Mouse (Mus musculus) gastrocnemius, adult 18-20 months (tissue): ENCODE measurements around the gene Zic4. TPM values are rescaled to one million over a fixed set of nuclear protein-coding genes. Genes with fewer than 3 reads are reported as not detected.

Experiments used
- DNase-seq: peaks from one replicate; pipeline ENCODE4 v3.0.0; 2021; ENCODE audit warnings: low spot score
- total RNA-seq, 2 experiments: library from RNA; stranded (reverse); gene quantifications; 2 replicates each; pipeline ENCODE4 v1.2.3; 2021

Zic4 gene
- total RNA-seq, 2 experiments from 2014 or later, result 0.17 TPM; not detected in 1

GRCm38 (mm10) chr9:91379300-91379635 is 17.1 kb downstream of the Zic4 start:
- DNase-seq, result no peak

GRCm38 (mm10) chr9:91379781-91380457 is 17.7 kb downstream of the Zic4 start:
- DNase-seq, result no peak

- no peak for DNase-seq
Observed at GRCm38 (mm10) chr9:91380458-91380914, 18.3 kb downstream of the Zic4 start.

- DNase-seq, result peak; percentile 14
Observed at GRCm38 (mm10) chr9:91381284-91382110, 19.3 kb downstream of the Zic4 start.

- DNase-seq, result no peak
Observed at GRCm38 (mm10) chr9:91382111-91382379, 19.8 kb downstream of the Zic4 start.

GRCm38 (mm10) chr9:91382471-91383255 is 20.4 kb downstream of the Zic4 start:
- no peak for DNase-seq

- DNase-seq, result no peak
Observed at GRCm38 (mm10) chr9:91383441-91384135, 21.4 kb downstream of the Zic4 start.

GRCm38 (mm10) chr9:91384136-91384500 is 21.9 kb downstream of the Zic4 start:
- DNase-seq, result no peak

- DNase-seq, result no peak
Observed at GRCm38 (mm10) chr9:91384693-91385560, 22.7 kb downstream of the Zic4 start.

GRCm38 (mm10) chr9:91385561-91386430 is 23.6 kb downstream of the Zic4 start:
- no peak for DNase-seq

- DNase-seq, result no peak
Observed at GRCm38 (mm10) chr9:91386502-91386890, 24.3 kb downstream of the Zic4 start.

- no peak for DNase-seq
Observed at GRCm38 (mm10) chr9:91386891-91387739, 24.9 kb downstream of the Zic4 start.

- no peak for DNase-seq
Observed at GRCm38 (mm10) chr9:91387740-91388080, 25.5 kb downstream of the Zic4 start.

GRCm38 (mm10) chr9:91388173-91388572 is 26.0 kb downstream of the Zic4 start:
- DNase-seq, result no peak

GRCm38 (mm10) chr9:91393376-91394068 is 31.3 kb downstream of the Zic4 start:
- no peak for DNase-seq

GRCm38 (mm10) chr9:91394211-91394646 is 32.0 kb downstream of the Zic4 start:
- DNase-seq, result no peak

GRCm38 (mm10) chr9:91395066-91395772 is 33.0 kb downstream of the Zic4 start:
- DNase-seq, result no peak

- no peak for DNase-seq
Observed at GRCm38 (mm10) chr9:91399976-91400375, 37.8 kb downstream of the Zic4 start.
